Mouse (Mus musculus) limb, embryonic 14.5 days (tissue): Measurements from ENCODE around the gene Smarca4. TPM values are rescaled to one million over a fixed set of nuclear protein-coding genes. Genes with fewer than 3 reads are reported as not detected.

Experiments
- ATAC-seq: fragments of 200-750 bp; cut with Nextera tagmentation; 2 replicates; pipeline ENCODE4 v1.8.0; 2017; ENCODE audit warnings: low read depth, moderate number of reproducible peaks, moderate TSS enrichment; ENCODE audit not compliant: low FRiP score
- DNase-seq: peaks from one replicate; pipeline ENCODE4 v3.0.0-alpha.2; 2015; ENCODE audit warnings: low spot score
- H3K27ac ChIP-seq: fragments of 300-500 bp; sonication (generic); replicated peaks from 2 replicates; pipeline ENCODE4 v1.5.1; 2014; ENCODE audit warnings: low read depth, mild to moderate bottlenecking, low read length, moderate library complexity, mixed read lengths
- H3K27me3 ChIP-seq: fragments of 300-500 bp; sonication (generic); 2 replicates; pipeline ENCODE4 v1.6.1; 2014; ENCODE audit warnings: low read length, mixed read lengths; ENCODE audit not compliant: control insufficient read depth, insufficient read depth
- H3K36me3 ChIP-seq: fragments of 300-500 bp; sonication (generic); 2 replicates; pipeline ENCODE4 v1.6.1; 2014; ENCODE audit warnings: mild to moderate bottlenecking, low read length, moderate library complexity, mixed read lengths; ENCODE audit not compliant: control insufficient read depth, insufficient read depth
- H3K4me1 ChIP-seq: fragments of 300-500 bp; sonication (generic); 2 replicates; pipeline ENCODE4 v1.6.1; 2014; ENCODE audit warnings: antibody characterized with exemption, low read length, mixed read lengths; ENCODE audit not compliant: control insufficient read depth, insufficient read depth
- H3K4me2 ChIP-seq: fragments of 300-500 bp; sonication (generic); replicated peaks from 2 replicates; pipeline ENCODE4 v1.6.1; 2014; ENCODE audit warnings: low read depth, mild to moderate bottlenecking, low read length, moderate library complexity; ENCODE audit not compliant: severe bottlenecking
- H3K4me3 ChIP-seq: fragments of 300-500 bp; sonication (generic); replicated peaks from 2 replicates; pipeline ENCODE4 v1.5.1; 2014; ENCODE audit warnings: low read length
- H3K9ac ChIP-seq: fragments of 300-500 bp; sonication (generic); 2 replicates; pipeline ENCODE4 v1.6.1; 2014; ENCODE audit warnings: mild to moderate bottlenecking, low read depth, low read length, moderate library complexity; ENCODE audit not compliant: severe bottlenecking
- H3K9me3 ChIP-seq: fragments of 300-500 bp; sonication (generic); 2 replicates; pipeline ENCODE4 v1.6.1; 2016; ENCODE audit warnings: low read length; ENCODE audit not compliant: control insufficient read depth
- POLR2A ChIP-seq: fragments of 200-500 bp; IDR thresholded peaks from 2 replicates; pipeline ENCODE4 v1.8.0; 2012; ENCODE audit warnings: inconsistent platforms, mild to moderate bottlenecking, moderate library complexity, borderline replicate concordance; ENCODE audit not compliant: insufficient read depth, insufficient read length; ENCODE audit errors: extremely low read depth
- WGBS: fragments of 180-500 bp; shearing (Covaris S2); extraction: QIAGEN DNeasy Blood & Tissue Kit; methylation state at CpG from one replicate; pipeline ENCODE4 v1.1.7; 2014; 5-methylcytosine and 5-hydroxymethylcytosine counted together
- polyA plus RNA-seq, 2 experiments: library from polyadenylated mRNA; depleted of rRNA in 1 of 2; stranded (reverse) in 1 of 2; unstranded in 1 of 2; fragments of >200 nt; fragmentation: Nextera tagmentation in 1 of 2; extraction: Ambion mirVana in 1 of 2; gene quantifications; 2 replicates each; pipeline versions ENCODE4 v1.2.1 to v1.2.3; 2012 to 2014

Gene Smarca4
- polyA plus RNA-seq, 2 experiments, result 81.1 to 94.4 TPM

DNA sequence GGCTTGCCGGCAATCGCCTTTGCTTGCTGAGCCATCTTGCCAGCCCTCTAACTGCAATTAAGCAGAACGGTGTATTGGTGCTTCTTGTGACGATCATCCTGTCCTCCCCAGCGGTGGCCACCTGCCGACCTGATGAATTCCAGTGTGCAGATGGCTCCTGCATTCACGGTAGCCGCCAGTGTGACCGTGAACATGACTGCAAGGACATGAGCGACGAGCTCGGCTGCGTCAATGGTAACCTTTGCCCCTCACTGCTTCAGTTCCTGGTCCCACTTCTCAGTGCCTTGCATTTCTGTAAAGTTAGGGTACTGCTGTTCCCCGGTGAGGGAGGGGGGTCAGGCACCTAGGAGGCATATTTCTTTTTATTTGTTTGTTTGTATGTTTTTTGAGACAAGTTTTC is 119.2 kb downstream of the Smarca4 start:
- peaks cover 85% of the 10 kb centered on the region for H3K36me3 ChIP-seq
- H3K4me1 ChIP-seq, result no peaks in the 10 kb centered on the region
- no peak for DNase-seq
- no peak overlapping the region for H3K4me2 ChIP-seq
- H3K4me3 ChIP-seq, result no peak overlapping the region
- 91% methylated on average over 14 of the region's 14 CpGs for WGBS
- no peak overlapping the region for H3K9ac ChIP-seq
- no peaks in the 10 kb centered on the region for H3K27me3 ChIP-seq
- TF ChIP-seq POLR2A, result no peak
- no peak overlapping the region for H3K27ac ChIP-seq
- ATAC-seq, result no peak
- no peaks in the 10 kb centered on the region for H3K9me3 ChIP-seq

DNA sequence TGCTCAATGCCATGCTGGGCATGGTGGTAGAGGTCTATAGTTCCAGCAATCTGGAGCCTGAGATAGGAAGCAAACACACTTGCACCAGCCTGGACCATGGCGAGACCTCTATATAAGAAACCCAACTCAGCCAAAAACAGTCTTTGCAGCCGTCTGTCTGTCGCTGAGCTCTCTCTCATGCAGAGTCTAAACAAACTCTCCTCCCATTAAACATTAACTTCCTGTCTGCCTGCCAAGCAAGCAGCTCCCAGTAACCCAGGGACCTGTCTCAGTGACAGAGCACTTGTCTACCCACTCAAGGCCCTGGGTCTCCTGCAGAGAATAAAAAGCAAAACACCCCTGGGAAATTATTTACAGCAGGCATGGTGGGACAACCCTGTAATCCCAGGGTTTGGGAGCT is 120.6 kb downstream of the Smarca4 start:
- no peaks in the 10 kb centered on the region for H3K27me3 ChIP-seq
- no peaks in the 10 kb centered on the region for H3K4me1 ChIP-seq
- peaks cover 91% of the 10 kb centered on the region for H3K36me3 ChIP-seq
- H3K27ac ChIP-seq, result no peak overlapping the region
- no peak overlapping the region for H3K9ac ChIP-seq
- H3K9me3 ChIP-seq, result no peaks in the 10 kb centered on the region
- DNase-seq (no peak), ATAC-seq (no peak)
- no peak overlapping the region for H3K4me2 ChIP-seq
- H3K4me3 ChIP-seq, result no peak overlapping the region
- WGBS, result 89% methylated on average over 3 of the region's 3 CpGs
- TF ChIP-seq POLR2A, result no peak

DNA sequence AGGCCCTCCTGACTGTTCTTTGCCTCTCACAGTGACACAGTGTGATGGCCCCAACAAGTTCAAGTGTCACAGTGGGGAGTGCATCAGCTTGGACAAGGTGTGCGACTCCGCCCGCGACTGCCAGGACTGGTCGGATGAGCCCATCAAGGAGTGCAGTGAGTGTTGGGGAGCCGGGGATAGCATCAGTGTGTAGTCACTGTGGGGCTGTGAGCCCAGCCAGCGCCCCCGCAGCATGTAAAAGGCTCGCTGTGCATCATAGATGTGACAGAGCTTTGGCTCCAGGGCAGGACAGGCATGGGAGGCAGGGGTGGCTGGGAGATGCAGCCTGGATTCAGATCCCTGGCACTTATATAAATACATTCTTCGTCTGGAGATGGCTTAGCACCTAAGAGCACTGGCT is 121.2 kb downstream of the Smarca4 start:
- no peaks in the 10 kb centered on the region for H3K9me3 ChIP-seq
- no peaks in the 10 kb centered on the region for H3K27me3 ChIP-seq
- no peaks in the 10 kb centered on the region for H3K4me1 ChIP-seq
- 90% methylated on average over 10 of the region's 10 CpGs for WGBS
- H3K4me3 ChIP-seq, result no peak overlapping the region
- no peak for DNase-seq
- peaks cover 91% of the 10 kb centered on the region for H3K36me3 ChIP-seq
- no peak overlapping the region for H3K27ac ChIP-seq
- H3K4me2 ChIP-seq, result no peak overlapping the region
- no peak for TF ChIP-seq POLR2A
- no peak for ATAC-seq
- H3K9ac ChIP-seq, result no peak overlapping the region

DNA sequence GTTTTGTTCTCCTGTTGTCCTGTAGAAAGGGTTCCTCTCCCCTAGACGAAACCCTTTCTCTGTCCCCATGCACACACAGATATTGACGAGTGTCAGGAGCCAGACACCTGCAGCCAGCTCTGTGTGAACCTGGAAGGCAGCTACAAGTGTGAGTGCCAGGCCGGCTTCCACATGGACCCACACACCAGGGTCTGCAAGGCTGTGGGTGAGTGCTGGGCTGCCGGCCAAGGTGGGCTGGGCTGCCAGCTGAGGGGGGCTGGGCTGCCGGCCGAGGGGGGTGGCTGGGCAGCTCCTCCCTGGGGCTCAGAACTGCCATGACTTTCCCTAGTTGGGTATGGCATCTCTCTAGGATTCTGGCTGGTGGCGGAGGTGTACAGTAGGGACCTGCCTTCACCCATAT is 122.8 kb downstream of the Smarca4 start:
- H3K27me3 ChIP-seq, result no peaks in the 10 kb centered on the region
- 92% methylated on average over 6 of the region's 7 CpGs for WGBS
- H3K4me3 ChIP-seq, result no peak overlapping the region
- DNase-seq (no peak), ATAC-seq (no peak)
- H3K9ac ChIP-seq, result no peak overlapping the region
- TF ChIP-seq POLR2A, result no peak
- no peaks in the 10 kb centered on the region for H3K9me3 ChIP-seq
- no peak overlapping the region for H3K27ac ChIP-seq
- H3K4me2 ChIP-seq, result no peak overlapping the region
- peaks cover 90% of the 10 kb centered on the region for H3K36me3 ChIP-seq
- H3K4me1 ChIP-seq, result no peaks in the 10 kb centered on the region

GRCm38 (mm10) chr9:21740427-21740826 is 124.5 kb downstream of the Smarca4 start:
- H3K36me3 ChIP-seq, result peaks cover 91% of the 10 kb centered on the region

GRCm38 (mm10) chr9:21741514-21741913 is 125.5 kb downstream of the Smarca4 start:
- 92% methylated on average over 11 of the region's 11 CpGs for WGBS
- Histone ChIP-seq H3K4me2 (no peak overlapping the region), H3K36me3 (peaks cover 91% of the 10 kb centered on the region), H3K27me3 (no peaks in the 10 kb centered on the region), H3K9me3 (no peaks in the 10 kb centered on the region), H3K4me3 (no peak overlapping the region), H3K9ac (no peak overlapping the region), H3K27ac (no peak overlapping the region), H3K4me1 (no peaks in the 10 kb centered on the region)
- DNase-seq (no peak), ATAC-seq (no peak)
- no peak for TF ChIP-seq POLR2A

More at GRCm38 (mm10) chr9:21740427-21740826, 124.5 kb downstream of the Smarca4 start:
- Histone ChIP-seq H3K27me3 (no peaks in the 10 kb centered on the region), H3K9me3 (no peaks in the 10 kb centered on the region), H3K4me2 (no peak overlapping the region), H3K9ac (no peak overlapping the region), H3K27ac (no peak overlapping the region), H3K4me3 (no peak overlapping the region), H3K4me1 (no peaks in the 10 kb centered on the region)
- 96% methylated on average over 14 of the region's 14 CpGs for WGBS
- TF ChIP-seq POLR2A, result no peak
- no peak for DNase-seq
- ATAC-seq, result no peak
